Mouse (Mus musculus) ES-E14 (cell line): ENCODE measurements around the gene Adamtsl4. TPM values are rescaled to one million over a fixed set of nuclear protein-coding genes. Genes with fewer than 3 reads are reported as not detected.

Experiments
- DNase-seq: peaks from one replicate; pipeline ENCODE4 v3.0.0-alpha.2; 2013; ENCODE audit warnings: low read depth, low spot score
- H3K27ac ChIP-seq: 2 replicates; pipeline ENCODE4 v1.5.1; 2012; ENCODE audit warnings: low read depth, mild to moderate bottlenecking, low read length, moderate library complexity, mixed read lengths; ENCODE audit not compliant: poor library complexity, insufficient read depth, severe bottlenecking
- H3K36me3 ChIP-seq: 2 replicates; pipeline ENCODE4 v1.6.1; 2012; ENCODE audit warnings: mild to moderate bottlenecking, low read length, moderate library complexity, mixed read lengths; ENCODE audit not compliant: control insufficient read depth, poor library complexity, insufficient read depth, severe bottlenecking
- H3K4me1 ChIP-seq, 2 experiments: fragments of 150-350 bp in 1 of 2; sonication (generic) in 1 of 2; 2 replicates each; pipeline ENCODE4 v1.6.1; 2012; ENCODE audit warnings: low read length in 2 of 2, mild to moderate bottlenecking in 1 of 2, mixed read lengths in 1 of 2; ENCODE audit not compliant: control insufficient read depth in 2 of 2, insufficient read depth in 2 of 2, poor library complexity in 1 of 2
- H3K4me3 ChIP-seq, 2 experiments: fragments of 150-350 bp in 1 of 2; sonication (generic) in 1 of 2; 2 replicates each; pipeline ENCODE4 v1.5.1; 2012; ENCODE audit warnings: low read length in 2 of 2, low read depth in 1 of 2, mild to moderate bottlenecking in 1 of 2, mixed read lengths in 1 of 2; ENCODE audit not compliant: insufficient read depth in 1 of 2, poor library complexity in 1 of 2, severe bottlenecking in 1 of 2
- H3K9ac ChIP-seq: 2 replicates; pipeline ENCODE4 v1.6.1; 2012; ENCODE audit warnings: low read depth, mild to moderate bottlenecking, low read length, mixed read lengths; ENCODE audit not compliant: poor library complexity, insufficient read depth, severe bottlenecking
- H3K9me3 ChIP-seq: fragments of 150-350 bp; sonication (generic); 2 replicates; pipeline ENCODE4 v1.6.1; 2012; ENCODE audit warnings: low read depth, mild to moderate bottlenecking, low read length; ENCODE audit not compliant: control insufficient read depth, insufficient read depth
- CHD2 ChIP-seq: IDR thresholded peaks from 2 replicates; pipeline ENCODE4 v1.6.1; 2014; ENCODE audit warnings: mild to moderate bottlenecking, low read depth, low read length, inconsistent platforms
- HCFC1 ChIP-seq: IDR thresholded peaks from 2 replicates; pipeline ENCODE4 v1.6.1; 2012; ENCODE audit warnings: low read length, inconsistent platforms, borderline replicate concordance; ENCODE audit not compliant: insufficient read depth
- MAFK ChIP-seq: IDR thresholded peaks from 2 replicates; pipeline ENCODE4 v1.6.1; 2014; ENCODE audit warnings: mild to moderate bottlenecking, low read depth, low read length, inconsistent platforms; ENCODE audit not compliant: insufficient read depth
- ZC3H11A ChIP-seq: IDR thresholded peaks from 2 replicates; pipeline ENCODE4 v1.6.1; 2012; ENCODE audit warnings: low read depth, mild to moderate bottlenecking, inconsistent platforms, low read length, borderline replicate concordance
- ZNF384 ChIP-seq: IDR thresholded peaks from 2 replicates; pipeline ENCODE4 v1.6.1; 2012; ENCODE audit warnings: low read depth, low read length, inconsistent platforms
- in situ Hi-C, 2 experiments: fragments of 600-800 bp; cut with MboI; formaldehyde crosslinking; loops; one replicate each; pipeline ENCODE4 v1.15.1; 2025; ENCODE audit warnings: low sequenced_read_pairs in 2 of 2, inconsistent platforms in 1 of 2; ENCODE audit not compliant: unreplicated experiment in 2 of 2
- total RNA-seq: library from RNA; depleted of rRNA; stranded (reverse); fragments of 300-350 nt; gene quantifications from 2 replicates; pipeline ENCODE4 v1.2.3, GENCODE M21; 2012

Gene Adamtsl4
- total RNA-seq, 1 experiment, result 1.9 TPM

DNA sequence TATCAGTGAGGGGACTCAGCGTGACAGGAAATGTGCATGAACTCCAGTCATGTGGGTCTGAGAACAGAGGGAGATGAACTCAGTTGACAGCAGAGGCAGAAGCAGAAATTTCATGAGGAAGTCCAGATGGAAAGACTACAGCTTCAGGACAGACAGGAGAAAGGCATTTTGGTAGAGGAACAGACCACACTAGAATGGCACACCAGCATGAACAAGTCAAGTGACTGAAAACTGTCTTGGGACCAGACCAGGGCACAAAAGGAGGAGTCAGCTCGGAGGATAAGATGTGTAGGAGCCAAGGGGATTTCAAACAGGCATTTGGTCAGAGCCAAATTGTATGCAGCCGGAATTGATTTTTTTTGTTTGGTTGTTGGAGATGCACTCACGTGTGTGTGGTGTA is 52.1 kb downstream of the Adamtsl4 start:
- H3K4me3 ChIP-seq, result no peak overlapping the region
- in situ Hi-C loops, result no loop called here
- H3K27ac ChIP-seq, result peak overlapping the region; percentile 79
- DNase-seq, result no peak
- peak overlapping the region; percentile 41; the same call in 1 of the 2 replicates for H3K9ac ChIP-seq
- TF ChIP-seq ZNF384 (no peak), CHD2 (no peak)
- H3K9me3 ChIP-seq, result no peaks in the 10 kb centered on the region
- H3K4me1 ChIP-seq, result peaks cover 15 to 25% of the 10 kb centered on the region in 2 experiments
- H3K36me3 ChIP-seq, result peaks cover 18% of the 10 kb centered on the region

DNA sequence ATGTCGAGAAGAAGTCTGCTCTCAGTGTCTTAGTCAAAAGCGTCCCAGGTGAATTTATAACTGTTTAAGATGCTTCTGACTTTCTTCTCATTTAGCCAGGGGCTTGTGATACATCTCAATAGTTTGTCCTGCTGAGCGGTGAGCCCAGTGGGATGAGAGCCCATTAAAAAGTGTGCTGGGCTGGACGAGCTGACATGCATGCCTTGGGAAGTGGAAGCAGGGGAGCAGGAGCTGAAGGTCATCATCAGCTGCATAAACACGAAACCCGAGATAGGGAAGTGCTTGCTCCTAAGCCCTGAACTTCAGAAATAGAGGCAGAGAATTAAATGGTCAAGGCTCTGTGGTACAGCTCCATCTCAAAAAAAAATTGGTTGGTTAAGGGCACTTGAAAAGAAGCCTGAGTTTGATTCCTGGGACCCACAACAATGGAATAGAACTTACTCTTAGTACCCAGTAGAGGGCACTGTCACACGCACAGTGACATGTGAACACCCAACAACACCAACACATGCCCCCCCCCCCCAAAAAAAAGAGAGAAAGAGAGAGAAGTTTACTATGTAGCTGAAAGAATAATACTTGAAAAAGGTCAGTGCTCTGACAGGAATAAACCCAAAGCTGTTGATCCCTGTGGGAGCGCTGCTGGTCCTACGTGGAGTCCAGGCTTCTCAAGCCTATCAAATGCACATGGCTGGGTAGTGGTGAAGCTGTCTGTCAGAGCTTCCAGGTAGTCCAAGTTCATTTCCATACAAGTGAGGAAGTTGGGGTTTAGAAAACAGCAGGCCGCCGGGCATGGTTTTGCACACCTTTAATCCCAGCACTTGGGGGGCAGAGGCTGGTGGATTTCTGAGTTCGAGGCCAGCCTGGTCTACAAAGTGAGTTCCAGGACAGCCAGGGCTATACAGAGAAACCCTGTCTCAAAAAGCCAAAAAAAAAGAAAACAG is 54.8 kb downstream of the Adamtsl4 start:
- Histone ChIP-seq H3K4me1 (peaks cover 11 to 23% of the 10 kb centered on the region in 2 experiments), H3K4me3 (no peak overlapping the region), H3K9me3 (no peaks in the 10 kb centered on the region), H3K27ac (no peak overlapping the region; the same call in 1 of the 2 replicates), H3K36me3 (peaks cover 36% of the 10 kb centered on the region), H3K9ac (no peak overlapping the region)
- in situ Hi-C loops, result no loop called here
- DNase-seq, result no peak
- TF ChIP-seq ZC3H11A, result peak; percentile 18; the same call in 1 of the 2 replicates
- no peak for TF ChIP-seq HCFC1

DNA sequence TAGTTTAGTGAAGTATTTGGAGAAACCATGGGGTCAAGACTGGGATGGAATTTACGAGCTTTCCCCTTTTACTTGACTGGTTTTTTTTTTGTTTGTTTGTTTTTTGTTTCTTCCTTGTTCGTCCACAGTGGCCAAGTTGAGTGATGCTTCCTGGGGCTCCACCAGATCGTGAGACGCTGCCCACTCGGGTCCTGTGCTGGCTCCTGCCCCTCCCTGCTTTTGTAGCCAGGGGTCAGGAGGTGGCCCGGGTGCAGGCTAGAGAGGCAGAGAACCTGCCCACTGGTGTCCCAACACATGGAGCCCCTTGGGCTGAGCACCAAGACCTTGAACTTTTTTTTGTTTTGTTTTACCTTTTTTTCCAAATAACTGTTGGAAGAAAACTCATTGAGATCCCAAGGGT is 56.4 kb downstream of the Adamtsl4 start:
- in situ Hi-C loops, result no loop called here
- no peak overlapping the region for H3K9ac ChIP-seq
- H3K36me3 ChIP-seq, result peaks cover 42% of the 10 kb centered on the region

DNA sequence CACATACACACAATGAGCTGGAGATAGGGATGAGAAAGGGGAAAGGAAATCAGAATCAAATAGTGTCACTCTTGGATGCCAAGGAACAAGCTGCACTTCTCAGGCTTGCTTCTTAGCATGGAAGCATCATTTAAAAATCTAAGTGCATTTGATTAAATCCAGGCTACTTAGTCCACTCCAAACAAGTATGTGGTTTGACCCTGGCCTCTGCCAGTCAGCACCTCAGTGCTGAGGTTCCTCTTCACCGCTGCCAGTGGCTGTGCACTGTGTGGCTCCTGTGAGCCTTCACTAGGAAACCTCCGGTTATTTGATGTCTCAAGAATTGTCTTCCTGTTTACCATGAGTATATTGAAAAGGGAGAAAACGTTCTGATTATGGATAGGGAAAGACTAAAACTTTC is 56.9 kb downstream of the Adamtsl4 start:
- Histone ChIP-seq H3K27ac (no peak overlapping the region), H3K9ac (no peak overlapping the region), H3K4me3 (no peak overlapping the region), H3K36me3 (peaks cover 42% of the 10 kb centered on the region), H3K9me3 (no peaks in the 10 kb centered on the region), H3K4me1 (peaks cover 14 to 18% of the 10 kb centered on the region in 2 experiments)
- in situ Hi-C loops, result no loop called here
- no peak for TF ChIP-seq CHD2
- no peak for TF ChIP-seq ZNF384
- no peak for TF ChIP-seq ZC3H11A
- no peak for TF ChIP-seq MAFK
- DNase-seq, result no peak

More for the DNA sequence above, 56.4 kb downstream of the Adamtsl4 start:
- TF ChIP-seq ZC3H11A, result no peak
- no peak for TF ChIP-seq CHD2
- TF ChIP-seq ZNF384, result no peak
- TF ChIP-seq HCFC1, result no peak
- TF ChIP-seq MAFK, result no peak
- H3K27ac ChIP-seq, result no peak overlapping the region
- H3K9me3 ChIP-seq, result no peaks in the 10 kb centered on the region
- peaks cover 11 to 16% of the 10 kb centered on the region in 2 experiments for H3K4me1 ChIP-seq
- no peak for DNase-seq
- no peak overlapping the region for H3K4me3 ChIP-seq

DNA sequence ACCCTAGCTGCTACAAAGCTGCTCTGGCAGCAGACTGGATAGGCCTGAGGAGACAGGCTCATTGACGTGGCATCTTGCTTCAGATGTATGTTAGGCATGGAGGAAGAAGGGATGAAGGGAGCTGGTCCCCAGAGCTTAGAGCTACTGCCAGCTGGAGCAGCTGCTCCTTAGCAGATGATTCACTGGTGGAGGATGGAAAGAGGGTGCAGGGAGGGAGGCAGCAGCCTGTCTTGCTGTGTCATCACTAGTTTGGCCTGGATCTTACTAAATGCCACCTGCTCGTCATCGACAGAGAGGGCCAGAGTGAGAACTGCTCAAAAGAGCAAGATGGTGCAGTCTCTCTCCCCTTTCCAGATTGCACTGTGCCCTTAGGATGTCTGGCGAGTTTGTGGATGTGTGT is 58.0 kb downstream of the Adamtsl4 start:
- H3K4me3 ChIP-seq, result no peak overlapping the region
- no peak for TF ChIP-seq ZC3H11A
- TF ChIP-seq CHD2, result no peak
- TF ChIP-seq HCFC1, result no peak
- no peak overlapping the region; the same call in 1 of the 2 replicates for H3K9ac ChIP-seq
- H3K36me3 ChIP-seq, result peaks cover 40% of the 10 kb centered on the region
- no peak overlapping the region for H3K27ac ChIP-seq
- no peaks in the 10 kb centered on the region for H3K9me3 ChIP-seq
- H3K4me1 ChIP-seq, result peaks cover 8 to 9% of the 10 kb centered on the region in 2 experiments; a peak in 3 of 4 replicates
- in situ Hi-C loops, result no loop called here
- DNase-seq, result no peak
